Mouse (Mus musculus) layer of hippocampus, postnatal 36 days (tissue): ENCODE results near the gene Cpsf4. TPM values are rescaled to one million over a fixed set of nuclear protein-coding genes. Genes with fewer than 3 reads are reported as not detected.
"Not testable (repeated sequence)": the region's sequence is repeated elsewhere in the genome, so short reads cannot be mapped to it uniquely, and the experiment has no call there.

Source experiments
- DNase-seq, 2 experiments: peaks; one replicate each; pipeline ENCODE4 v3.0.0; 2022
- total RNA-seq, 2 experiments: library from RNA; stranded (reverse); gene quantifications; 2 replicates each; pipeline ENCODE4 v1.2.3; 2021

Gene Cpsf4
- total RNA-seq, 2 experiments from 2014 or later: 23.0 to 23.4 TPM

DNA sequence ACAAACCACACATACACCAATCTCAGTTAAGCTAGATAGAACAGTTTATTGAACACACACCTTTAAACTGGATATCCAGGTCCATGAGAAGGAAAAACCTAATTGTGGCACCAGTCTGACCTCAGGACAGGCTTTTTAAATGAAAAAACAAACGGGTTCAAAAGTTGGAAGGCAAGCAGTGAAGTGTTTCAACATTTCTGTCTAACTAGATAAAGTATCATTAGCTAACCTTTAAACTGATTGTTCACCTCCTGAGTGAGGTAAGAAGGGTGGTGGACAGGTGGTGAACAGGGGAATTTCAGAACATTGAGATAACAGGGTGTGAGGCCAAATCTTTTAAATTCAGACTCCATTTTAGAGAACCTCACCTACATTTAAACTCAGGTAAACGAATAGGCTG, 59.4 kb downstream of the Cpsf4 start:
- no peak for DNase-seq

DNA sequence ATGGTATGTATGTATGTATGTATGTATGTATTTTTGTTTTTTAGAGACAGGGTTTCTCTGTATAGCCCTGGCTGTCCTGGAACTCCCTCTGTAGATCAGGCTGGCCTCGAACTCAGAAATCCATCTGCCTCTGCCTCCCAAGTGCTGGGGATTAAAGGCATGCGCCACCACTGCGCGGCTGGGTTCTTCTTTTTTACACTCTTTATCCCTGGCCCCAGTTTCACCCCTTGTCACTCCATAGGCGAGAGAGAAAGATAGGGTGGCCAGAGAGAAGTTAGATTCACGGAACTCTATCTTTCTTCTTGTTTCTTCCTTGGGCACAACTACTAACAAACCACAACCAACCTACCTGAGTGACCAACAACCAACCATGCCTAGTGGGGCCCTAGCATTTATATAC, 62.3 kb downstream of the Cpsf4 start:
- DNase-seq: not testable (repeated sequence)

DNA sequence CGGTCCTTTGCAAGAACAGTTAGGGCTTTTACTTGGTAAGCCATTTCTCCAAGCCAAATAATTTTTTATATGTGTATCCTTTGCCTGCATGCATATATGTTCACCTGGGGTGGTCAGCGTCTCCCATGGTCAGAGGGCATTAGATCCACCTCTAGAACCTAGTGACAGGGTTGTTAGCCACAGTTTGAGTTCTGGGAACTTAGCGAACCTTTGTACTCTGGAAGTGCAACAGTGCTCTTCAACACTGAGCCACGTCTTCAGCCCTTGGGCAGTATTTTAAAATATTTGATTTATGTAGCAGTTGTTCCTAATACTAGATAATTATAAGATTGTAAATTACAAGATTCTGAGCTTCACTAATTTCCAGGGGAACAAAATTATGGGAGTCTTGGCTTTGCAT, 63.6 kb downstream of the Cpsf4 start:
- no peak for DNase-seq

GRCm38 (mm10) chr5:145231367-145231871, 64.4 kb downstream of the Cpsf4 start, which contains the start of gene Zfp655:
TSS of gene Zfp655 (plus strand) at chr5:145231715.
- DNase-seq: peak; percentile 98

Other genes with a start within 250 kb of the Cpsf4 start
- 10 to 100 TPM; 28.7 to 29.9 TPM for gene Smurf1, start 201.4 kb upstream of the Cpsf4 start, total RNA-seq
- not detected for gene Gm4871, start 134.5 kb upstream of the Cpsf4 start, total RNA-seq
- not detected for gene 1700018F24Rik, start 124.2 kb upstream of the Cpsf4 start, total RNA-seq
- gene Arpc1a, start 83.4 kb upstream of the Cpsf4 start, total RNA-seq: 100 to 1,000 TPM; 248 to 263 TPM
- not detected for gene Kpna7, start 83.2 kb upstream of the Cpsf4 start, total RNA-seq
- 10 to 100 TPM; 23.4 to 26.9 TPM for gene Arpc1b, start 53.0 kb upstream of the Cpsf4 start, total RNA-seq
- 10 to 100 TPM; 88.8 to 94.5 TPM for gene Pdap1, start 27.0 kb upstream of the Cpsf4 start, total RNA-seq
- 10 to 100 TPM; 74.3 to 76.2 TPM for gene Bud31, start 26.9 kb upstream of the Cpsf4 start, total RNA-seq
- 10 to 100 TPM; 23.6 to 24.7 TPM for gene Ptcd1, start 105 bp upstream of the Cpsf4 start, total RNA-seq
- 100 to 1,000 TPM; 262 to 270 TPM for gene Atp5j2, start 24.8 kb downstream of the Cpsf4 start, total RNA-seq
- gene Zkscan14, start 34.7 kb downstream of the Cpsf4 start, total RNA-seq: 10 to 100 TPM; 11.0 to 11.5 TPM
- 10 to 100 TPM; 10.8 to 11.4 TPM for gene Zkscan5, start 37.3 kb downstream of the Cpsf4 start, total RNA-seq
- gene Zfp655, start 64.5 kb downstream of the Cpsf4 start, total RNA-seq: 10 to 100 TPM; 24.4 to 27.4 TPM
- 10 to 100 TPM; 17.2 to 19.5 TPM for gene Zscan25, start 113.3 kb downstream of the Cpsf4 start, total RNA-seq
- gene Cyp3a57, start 178.1 kb downstream of the Cpsf4 start, total RNA-seq: not detected